Mouse (Mus musculus) c-Kit-positive CD71-negative TER-119-negative erythroid progenitor cells, embryonic 14.5 days (primary cell): ENCODE results near the gene Ahsa1.
A peak's percentile ranks its signal among the peaks of the same experiment; 100 is the strongest.
"Not testable (repeated sequence)": the region's sequence is repeated elsewhere in the genome, so short reads cannot be mapped to it uniquely, and the experiment has no call there.

ENCODE experiments used
- DNase-seq: peaks from one replicate; pipeline ENCODE4 v3.0.0-alpha.2; 2013; ENCODE audit warnings: low read depth

The Ahsa1 gene

GRCm38 (mm10) chr12:87266108-87266826, at the start of gene Ahsa1, which contains the start of gene Vipas39:
Ahsa1 (plus strand) TSS chr12:87266479.
Vipas39 (minus strand) TSS chr12:87266256.
- DNase-seq, result peak; percentile 93

GRCm38 (mm10) chr12:87217596-87217995, 48.7 kb upstream of the Ahsa1 start:
- no peak for DNase-seq

GRCm38 (mm10) chr12:87219362-87219761, 46.9 kb upstream of the Ahsa1 start:
- DNase-seq, result no peak

DNA sequence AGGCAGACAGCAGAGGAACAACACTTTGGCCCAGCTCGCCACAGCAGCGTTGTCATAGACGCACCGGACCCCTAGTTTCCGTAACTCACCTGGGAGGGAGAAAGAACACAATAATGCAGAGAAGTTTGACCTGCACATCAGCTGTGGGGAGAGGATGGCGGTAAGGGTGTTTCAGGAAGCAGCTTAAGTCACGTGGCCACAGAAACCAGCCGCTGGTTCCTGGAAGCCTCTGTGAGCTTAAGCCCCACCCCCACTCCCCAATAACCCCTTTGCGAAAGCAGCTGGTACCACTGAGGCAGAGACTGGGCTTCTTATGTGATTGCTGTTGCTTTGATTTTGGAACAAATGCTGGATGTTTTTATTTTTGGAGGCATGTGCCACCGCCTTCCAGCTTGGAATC, 41.3 kb upstream of the Ahsa1 start:
- DNase-seq, result no peak

DNA sequence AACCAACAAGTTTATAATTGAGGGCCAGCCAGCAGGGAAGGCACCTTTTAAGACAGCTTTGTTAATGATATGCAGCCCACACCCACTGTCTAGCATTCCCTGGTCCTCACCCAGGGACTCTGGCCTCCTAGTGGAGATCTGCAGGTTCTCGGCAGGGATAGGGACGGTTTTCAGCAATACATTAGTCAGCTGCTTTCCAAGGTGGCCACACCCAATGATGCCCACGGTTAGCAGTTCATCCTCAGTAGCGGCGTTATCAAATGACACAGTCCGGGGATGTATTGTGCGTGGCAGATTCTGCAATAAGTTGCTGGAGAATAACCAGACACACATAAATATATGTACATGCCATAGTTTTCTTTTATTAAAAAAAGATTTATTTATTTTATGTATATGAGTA, 39.5 kb upstream of the Ahsa1 start:
- no peak for DNase-seq

GRCm38 (mm10) chr12:87229633-87230032, 36.6 kb upstream of the Ahsa1 start:
- no peak for DNase-seq

GRCm38 (mm10) chr12:87230379-87230895, 35.8 kb upstream of the Ahsa1 start:
- DNase-seq, result no peak

DNA sequence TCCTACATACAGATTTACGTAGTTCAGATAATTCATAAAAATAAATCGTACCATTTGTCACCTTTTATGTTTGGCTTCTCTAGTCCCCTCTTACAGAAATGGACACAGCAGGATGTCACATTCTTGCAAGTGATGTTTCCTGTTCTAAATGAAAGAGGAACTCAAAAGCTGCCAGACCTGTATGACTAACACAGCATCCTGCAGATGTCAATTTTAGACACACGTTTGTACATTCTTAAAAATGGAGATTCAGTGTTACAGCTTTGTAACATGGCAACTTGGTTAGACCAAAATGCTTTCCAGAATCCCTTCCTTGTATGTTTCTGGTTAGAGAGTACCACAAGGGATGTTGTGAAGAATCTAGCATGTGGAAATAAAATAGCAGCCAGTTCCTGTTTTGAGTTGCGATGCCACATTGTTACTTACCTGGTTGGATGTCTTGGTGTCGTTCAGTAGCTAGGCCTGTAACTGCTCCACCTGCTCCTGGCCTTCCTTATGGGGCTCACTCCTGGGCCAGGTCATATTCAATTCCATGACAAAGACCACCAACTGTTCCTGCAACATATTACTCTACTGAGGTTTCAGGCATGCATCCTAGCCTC, 29.3 kb upstream of the Ahsa1 start:
- no peak for DNase-seq

- DNase-seq, result no peak
Observed at GRCm38 (mm10) chr12:87238632-87239031, 27.6 kb upstream of the Ahsa1 start, which contains the start of gene Noxred1. Noxred1 (minus strand) TSS chr12:87238732.

GRCm38 (mm10) chr12:87250161-87250560, 16.1 kb upstream of the Ahsa1 start:
- DNase-seq, result no peak

DNA sequence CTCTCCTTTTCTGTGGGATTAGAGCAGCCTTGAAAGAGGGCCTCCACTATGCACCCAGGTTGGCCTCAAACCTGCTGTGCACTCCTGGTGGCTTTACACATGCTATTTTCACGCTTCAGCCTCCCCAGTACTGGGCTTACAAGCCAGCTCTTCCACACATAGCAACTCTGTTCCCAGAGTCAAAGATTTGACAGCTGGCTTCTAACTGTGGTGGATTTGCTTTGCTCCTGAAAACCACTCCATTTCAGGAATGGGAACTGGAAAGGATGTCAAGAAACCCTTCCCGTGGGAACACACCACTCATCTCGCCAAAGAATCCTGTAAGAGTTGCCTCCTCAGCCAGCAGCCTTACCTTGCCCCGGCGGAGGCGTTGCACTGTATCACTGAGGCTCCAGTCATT, 12.4 kb upstream of the Ahsa1 start:
- DNase-seq, result no peak

DNA sequence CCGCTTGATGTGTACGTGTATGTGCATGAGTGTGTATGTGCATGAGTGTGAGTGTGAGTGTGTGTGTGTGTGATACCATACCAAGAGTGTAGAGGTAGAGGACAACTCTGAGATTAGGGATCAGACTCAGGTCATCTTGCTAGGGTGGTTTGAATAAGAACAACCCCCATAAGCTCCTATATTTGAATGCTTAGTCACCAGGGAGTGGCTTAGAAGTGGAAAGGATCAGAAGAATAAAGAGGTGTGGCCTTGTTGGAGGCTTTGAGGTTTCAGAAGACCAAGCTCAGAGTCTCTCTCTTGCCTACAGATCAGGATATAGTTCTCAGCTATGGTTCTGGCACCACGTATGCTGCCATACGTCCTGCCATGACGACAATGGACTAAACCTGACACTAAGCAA, 9.7 kb upstream of the Ahsa1 start:
- DNase-seq, result no peak

- no peak for DNase-seq
Observed at GRCm38 (mm10) chr12:87260562-87260961, 5.7 kb upstream of the Ahsa1 start.

DNA sequence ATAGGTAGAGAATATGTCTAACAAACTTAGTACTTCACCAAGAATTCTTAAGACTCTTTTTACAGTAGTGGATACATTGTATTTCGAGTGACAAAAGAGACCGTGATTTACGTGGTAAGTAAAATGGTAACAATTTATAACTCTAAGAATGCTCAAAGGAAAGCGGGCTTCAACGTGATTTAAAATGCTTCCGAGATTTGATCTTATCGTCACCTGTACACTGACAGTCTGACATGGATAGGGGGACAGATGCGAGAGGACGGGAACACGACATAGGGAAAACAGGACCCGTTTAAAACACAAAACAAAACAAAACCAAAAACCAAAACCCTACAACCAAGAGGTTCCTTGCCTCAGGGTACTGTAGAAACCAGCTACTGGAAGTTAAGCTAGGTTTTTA, 835 bp upstream of the Ahsa1 start:
- no peak for DNase-seq

- DNase-seq, result no peak
Observed at GRCm38 (mm10) chr12:87266827-87267603, 736 bp downstream of the Ahsa1 start.

GRCm38 (mm10) chr12:87267682-87268081, 1.4 kb downstream of the Ahsa1 start:
- peak; percentile 49 for DNase-seq

DNA sequence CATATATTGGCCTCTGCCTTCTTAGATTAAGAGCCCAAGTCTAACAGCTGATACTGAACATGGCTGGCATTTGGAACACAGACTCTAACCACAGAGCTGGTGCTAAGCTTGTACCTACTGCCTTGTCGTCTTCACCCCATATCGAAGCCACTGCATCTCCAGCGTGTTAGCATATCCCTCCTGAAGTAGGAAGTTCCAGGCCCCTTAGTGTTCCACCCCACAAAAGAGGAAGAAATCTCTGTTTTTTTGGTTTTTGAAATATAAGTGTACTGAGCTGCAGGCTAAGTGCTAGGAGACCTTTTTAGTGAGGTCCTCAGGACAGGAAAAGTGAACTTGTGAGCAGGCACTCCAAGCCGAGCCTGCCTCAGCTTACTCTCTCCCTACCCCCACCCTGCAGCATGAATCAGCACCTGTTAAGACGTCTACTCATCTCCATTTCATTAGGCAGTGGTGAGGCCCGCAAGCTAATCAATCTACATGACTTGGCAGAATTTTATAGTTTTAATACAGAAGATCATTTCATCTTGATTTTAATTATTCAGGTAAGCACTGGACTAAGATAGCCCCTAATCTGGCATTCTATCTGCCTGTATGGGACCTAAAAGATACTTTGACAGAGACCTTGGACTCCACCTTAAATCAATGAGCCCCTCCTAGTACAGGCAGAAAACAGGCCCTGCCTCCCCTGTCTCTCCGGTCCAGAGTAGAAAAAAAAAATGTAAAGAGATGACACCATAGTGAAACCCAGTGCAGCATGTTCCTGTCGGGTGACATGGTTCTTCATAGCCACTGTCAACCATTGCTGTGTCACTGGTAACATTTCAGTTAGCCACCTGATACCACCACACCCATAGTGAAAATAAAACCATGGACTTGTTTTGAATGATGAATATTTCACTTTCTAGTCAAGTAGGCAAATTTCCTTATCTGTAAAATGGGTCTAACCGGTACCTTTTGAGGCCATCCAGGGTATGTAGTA, 8.9 kb downstream of the Ahsa1 start:
- DNase-seq, result no peak

DNA sequence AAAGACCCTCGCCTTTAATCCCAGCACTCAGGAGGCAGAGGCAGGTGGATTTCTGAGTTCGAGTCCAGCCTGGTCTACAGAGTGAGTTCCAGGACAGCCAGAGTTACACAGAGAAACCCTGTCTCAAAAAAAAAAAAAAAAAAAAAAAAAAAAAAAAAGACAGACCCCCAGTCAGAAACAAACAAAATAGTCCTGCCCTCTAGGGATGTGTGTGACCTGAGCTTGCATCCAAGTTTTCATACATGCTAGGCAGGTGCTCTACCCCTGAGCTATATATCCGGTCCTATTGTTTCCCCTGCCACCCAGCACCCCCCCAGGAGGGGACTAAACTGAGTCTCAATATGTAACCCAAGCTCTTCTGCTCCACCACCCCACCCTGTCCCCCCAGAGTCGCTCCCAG, 11.0 kb downstream of the Ahsa1 start:
- DNase-seq, result not testable (repeated sequence)

DNA sequence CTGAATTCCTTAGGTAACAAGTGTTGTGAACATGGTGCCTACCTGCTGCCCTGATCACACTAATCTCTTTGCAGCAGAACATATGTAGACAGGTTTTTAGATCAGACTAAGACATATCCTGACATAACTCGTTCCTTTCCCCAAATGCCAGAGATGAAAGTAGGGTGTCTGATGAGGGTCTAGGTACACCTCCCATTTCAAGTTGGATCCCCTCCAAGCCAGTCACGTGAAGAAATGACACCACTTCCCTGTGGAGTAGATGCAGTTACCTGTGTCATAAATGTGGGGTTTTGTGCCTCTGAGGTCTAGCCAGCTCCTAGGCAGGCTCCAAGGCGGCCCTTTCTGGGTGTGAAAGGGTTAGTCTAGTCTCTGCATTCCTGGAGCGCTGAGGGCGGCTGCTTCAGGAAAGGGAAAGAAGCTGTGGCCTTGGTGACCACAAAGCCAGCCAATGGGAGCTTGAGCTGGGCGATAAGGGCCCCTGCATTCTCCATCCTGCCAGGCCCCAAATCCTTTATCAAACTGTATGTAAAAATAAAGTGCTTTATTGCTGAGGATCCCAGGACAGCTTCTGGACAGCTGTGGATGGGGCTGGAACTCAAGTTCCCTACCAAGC, 11.9 kb downstream of the Ahsa1 start:
- no peak for DNase-seq

- DNase-seq, result no peak
Observed at GRCm38 (mm10) chr12:87279350-87279749, 13.1 kb downstream of the Ahsa1 start.

GRCm38 (mm10) chr12:87279879-87280278, 13.6 kb downstream of the Ahsa1 start:
- no peak for DNase-seq
